Mouse (Mus musculus) heart, embryonic 15.5 days (tissue): ENCODE measurements at regions not wholly inside any gene's neighbourhood (a gene's known extent, or its start where the extent isn't known, plus 50 kb on each side); places are given as distances from the start of the nearest gene placed in this dataset.

Experiments
- ATAC-seq: fragments of 200-750 bp; cut with Nextera tagmentation; replicated peaks from 2 replicates; pipeline ENCODE4 v1.8.0; 2017; ENCODE audit warnings: low read depth, moderate TSS enrichment; ENCODE audit not compliant: insufficient number of reproducible peaks, insufficient read depth, low FRiP score
- H3K27ac ChIP-seq: fragments of 300-500 bp; sonication (generic); 2 replicates; pipeline ENCODE4 v1.5.1; 2015; ENCODE audit warnings: mild to moderate bottlenecking, inconsistent platforms
- H3K27me3 ChIP-seq: fragments of 300-500 bp; sonication (generic); 2 replicates; pipeline ENCODE4 v1.6.1; 2015; ENCODE audit warnings: inconsistent platforms
- H3K36me3 ChIP-seq: fragments of 300-500 bp; sonication (generic); 2 replicates; pipeline ENCODE4 v1.6.1; 2015; ENCODE audit warnings: mild to moderate bottlenecking, inconsistent platforms
- H3K4me1 ChIP-seq: fragments of 300-500 bp; sonication (generic); replicated peaks from 2 replicates; pipeline ENCODE4 v1.6.1; 2015; ENCODE audit warnings: inconsistent platforms
- H3K4me2 ChIP-seq: fragments of 300-500 bp; sonication (generic); 2 replicates; pipeline ENCODE4 v1.6.1; 2015; ENCODE audit warnings: inconsistent platforms, mild to moderate bottlenecking, moderate library complexity
- H3K4me3 ChIP-seq: fragments of 300-500 bp; sonication (generic); 2 replicates; pipeline ENCODE4 v1.5.1; 2015; ENCODE audit warnings: mild to moderate bottlenecking, inconsistent platforms
- H3K9ac ChIP-seq: fragments of 300-500 bp; sonication (generic); 2 replicates; pipeline ENCODE4 v1.6.1; 2015; ENCODE audit warnings: mild to moderate bottlenecking, inconsistent platforms
- H3K9me3 ChIP-seq: fragments of 300-500 bp; sonication (generic); replicated peaks from 2 replicates; pipeline ENCODE4 v1.6.1; 2016; ENCODE audit warnings: inconsistent platforms
- WGBS: fragments of 180-500 bp; shearing (Covaris S2); methylation state at CpG from one replicate; pipeline ENCODE4 v1.1.7; 2015; ENCODE audit warnings: mixed read lengths; 5-methylcytosine and 5-hydroxymethylcytosine counted together

GRCm38 (mm10) chr5:118880546-118880945, 320.1 kb downstream of the Med13l start:
- Histone ChIP-seq H3K4me2 (no peak overlapping the region), H3K9me3 (no peaks in the 10 kb centered on the region), H3K27ac (no peak overlapping the region), H3K36me3 (no peaks in the 10 kb centered on the region), H3K27me3 (peaks cover 35% of the 10 kb centered on the region), H3K4me3 (no peak overlapping the region), H3K9ac (no peak overlapping the region), H3K4me1 (peaks cover 6% of the 10 kb centered on the region; the same call in 1 of the 2 replicates)
- no peak for ATAC-seq
- WGBS = 63% methylated on average over 9 of the region's 9 CpGs

DNA sequence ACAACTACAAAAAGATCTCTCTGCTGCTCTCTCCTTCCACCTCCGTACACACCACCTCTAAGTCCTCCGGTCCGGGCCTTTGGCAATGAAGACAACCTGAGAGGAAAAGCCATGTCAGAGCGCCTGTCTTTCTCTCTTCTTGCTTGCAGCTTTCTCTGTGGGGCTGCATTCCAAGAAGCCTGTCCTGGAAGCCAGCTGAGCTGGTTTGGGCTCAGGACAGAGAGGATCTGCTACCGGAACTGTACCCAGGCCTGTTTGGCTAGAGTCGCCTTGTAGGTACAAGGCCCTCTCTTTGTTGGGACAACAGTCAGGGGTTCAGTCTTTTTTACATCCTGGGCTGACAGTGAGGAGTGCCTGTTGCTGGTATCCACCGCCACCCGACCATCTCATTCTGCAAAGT, 321.4 kb downstream of the Med13l start:
- Histone ChIP-seq H3K4me2 (no peak overlapping the region), H3K36me3 (no peaks in the 10 kb centered on the region), H3K4me3 (no peak overlapping the region), H3K27ac (no peak overlapping the region), H3K9me3 (no peaks in the 10 kb centered on the region), H3K9ac (no peak overlapping the region), H3K27me3 (peaks cover 31% of the 10 kb centered on the region), H3K4me1 (peaks cover 5% of the 10 kb centered on the region; the same call in 1 of the 2 replicates)
- 91% methylated on average over 8 of the region's 8 CpGs for WGBS
- ATAC-seq = no peak

DNA sequence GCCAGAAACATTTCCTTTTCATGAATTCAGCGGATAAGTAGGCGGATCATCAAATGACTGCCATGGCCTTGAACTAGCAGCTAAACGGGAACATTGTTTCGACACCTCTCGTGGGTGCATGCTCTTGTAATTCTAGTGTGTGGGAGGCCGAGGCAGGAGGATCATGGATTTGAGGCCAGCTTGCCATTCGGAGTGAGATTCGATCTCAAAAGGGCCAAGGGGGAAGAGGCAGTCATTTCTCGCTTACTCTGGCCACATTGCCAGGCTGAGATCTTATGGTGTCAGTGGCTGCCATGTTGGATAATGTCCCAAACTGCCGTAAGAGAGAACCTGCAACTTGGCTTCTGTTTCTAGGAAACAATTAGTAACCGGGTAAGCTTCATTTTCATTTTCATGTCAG, 327.7 kb downstream of the Med13l start:
- no peak overlapping the region for H3K27ac ChIP-seq
- no peaks in the 10 kb centered on the region for H3K36me3 ChIP-seq
- no peak overlapping the region for H3K9ac ChIP-seq
- H3K4me2 ChIP-seq = no peak overlapping the region
- no peak for ATAC-seq
- no peaks in the 10 kb centered on the region for H3K9me3 ChIP-seq
- H3K27me3 ChIP-seq = no peaks in the 10 kb centered on the region
- no peak overlapping the region for H3K4me3 ChIP-seq
- H3K4me1 ChIP-seq = no peaks in the 10 kb centered on the region
- WGBS = 83% methylated on average over 11 of the region's 11 CpGs

DNA sequence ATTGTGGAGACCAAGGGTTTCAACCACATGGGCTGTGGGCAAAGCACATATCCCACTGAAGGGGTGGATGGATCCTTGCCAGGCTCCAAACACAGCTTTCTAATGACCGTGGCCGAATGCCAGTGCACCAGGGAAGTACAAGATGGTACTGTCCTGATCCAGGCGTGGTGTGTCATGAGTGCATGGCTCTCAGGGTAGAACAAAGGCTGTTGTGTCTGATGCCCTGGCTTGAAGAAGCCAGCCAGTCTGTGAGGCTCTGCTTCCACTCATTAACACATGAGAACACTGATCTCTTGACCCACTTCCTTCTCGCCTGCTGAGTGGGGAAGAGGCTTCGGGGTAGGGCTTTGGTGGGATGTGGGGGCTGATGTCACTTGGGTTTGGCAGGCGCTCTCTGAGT, 330.7 kb downstream of the Med13l start:
- no peak for ATAC-seq
- Histone ChIP-seq H3K9ac (no peak overlapping the region), H3K4me3 (no peak overlapping the region), H3K4me1 (no peaks in the 10 kb centered on the region), H3K36me3 (no peaks in the 10 kb centered on the region), H3K4me2 (no peak overlapping the region), H3K9me3 (no peaks in the 10 kb centered on the region), H3K27me3 (no peaks in the 10 kb centered on the region; the same call in 1 of the 2 replicates), H3K27ac (no peak overlapping the region)
- 59% methylated on average over 6 of the region's 6 CpGs for WGBS

DNA sequence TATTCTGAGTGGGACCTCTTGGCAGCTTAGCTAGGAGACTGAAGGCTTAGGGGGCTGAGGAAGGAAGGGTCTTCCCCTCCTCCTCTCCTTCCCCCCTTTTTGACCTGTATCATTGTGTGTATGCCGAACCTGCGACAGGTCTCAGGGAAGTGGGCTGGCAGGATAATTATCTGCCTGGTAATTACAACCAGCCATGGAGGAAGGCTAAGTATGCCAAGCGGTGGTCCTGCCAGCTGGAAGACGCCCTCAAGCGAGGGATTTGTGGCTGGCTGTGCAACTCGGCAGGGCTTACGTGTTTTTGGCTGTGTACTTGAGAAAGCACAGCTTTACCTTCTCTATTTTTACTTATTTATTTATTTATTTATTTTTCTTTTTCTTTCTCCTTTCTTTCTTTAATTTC, 347.7 kb downstream of the Med13l start:
- H3K4me2 ChIP-seq = no peak overlapping the region
- H3K27ac ChIP-seq = no peak overlapping the region
- ATAC-seq = no peak
- peaks cover 4% of the 10 kb centered on the region; the same call in 1 of the 2 replicates for H3K4me1 ChIP-seq
- no peak overlapping the region for H3K4me3 ChIP-seq
- no peaks in the 10 kb centered on the region for H3K36me3 ChIP-seq
- 71% methylated on average over 7 of the region's 7 CpGs for WGBS
- H3K27me3 ChIP-seq = 0 out of 2 replicates have a peak, but pooled peaks cover 3% of the 10 kb centered on the region
- 0 out of 2 replicates have a peak, but pooled peaks cover 4% of the 10 kb centered on the region for H3K9me3 ChIP-seq
- H3K9ac ChIP-seq = no peak overlapping the region

DNA sequence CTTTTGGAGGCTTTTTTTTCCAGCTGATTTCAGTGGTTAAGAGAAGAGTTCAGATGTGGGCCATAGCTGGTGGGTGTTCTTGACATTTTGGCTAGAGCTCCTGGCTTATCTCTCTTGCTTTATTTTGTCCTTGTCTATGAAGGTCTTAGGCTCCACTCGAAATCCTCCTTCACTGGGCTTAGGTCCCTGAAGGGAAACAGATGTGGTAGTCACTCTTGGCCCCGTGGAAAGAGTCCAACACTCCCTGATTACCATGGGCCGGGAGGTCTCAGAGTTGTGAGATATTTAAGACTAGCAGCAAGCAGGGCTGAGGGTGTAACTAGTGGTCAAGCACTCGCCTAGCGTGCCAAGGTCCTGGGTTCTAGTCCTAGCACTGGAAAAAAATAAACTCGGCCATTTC, 349.3 kb downstream of the Med13l start:
- Histone ChIP-seq H3K4me2 (no peak overlapping the region), H3K27ac (no peak overlapping the region), H3K4me3 (no peak overlapping the region), H3K9ac (no peak overlapping the region), H3K4me1 (peaks cover 4% of the 10 kb centered on the region; the same call in 1 of the 2 replicates), H3K27me3 (0 out of 2 replicates have a peak, but pooled peaks cover 3% of the 10 kb centered on the region), H3K9me3 (no peaks in the 10 kb centered on the region), H3K36me3 (no peaks in the 10 kb centered on the region)
- WGBS = 53% methylated on average over 6 of the region's 6 CpGs
- no peak for ATAC-seq

- Histone ChIP-seq H3K27ac (no peak overlapping the region), H3K9ac (no peak overlapping the region), H3K9me3 (no peaks in the 10 kb centered on the region), H3K4me3 (no peak overlapping the region), H3K27me3 (0 out of 2 replicates have a peak, but pooled peaks cover 3% of the 10 kb centered on the region), H3K4me1 (peaks cover 4% of the 10 kb centered on the region; the same call in 1 of the 2 replicates), H3K36me3 (no peaks in the 10 kb centered on the region), H3K4me2 (no peak overlapping the region)
- WGBS = 67% methylated on average over 6 of the region's 6 CpGs
- no peak for ATAC-seq
Measured at GRCm38 (mm10) chr5:118914191-118914750, 353.8 kb downstream of the Med13l start.

GRCm38 (mm10) chr5:118923357-118923756, 362.9 kb downstream of the Med13l start:
- H3K36me3 ChIP-seq = no peaks in the 10 kb centered on the region
- H3K4me1 ChIP-seq = no peaks in the 10 kb centered on the region
- WGBS = 82% methylated on average over 7 of the region's 7 CpGs
- peaks cover 10% of the 10 kb centered on the region; the same call in 1 of the 2 replicates for H3K27me3 ChIP-seq
- no peak overlapping the region for H3K4me2 ChIP-seq
- H3K9ac ChIP-seq = no peak overlapping the region
- no peak for ATAC-seq
- H3K4me3 ChIP-seq = no peak overlapping the region
- H3K27ac ChIP-seq = no peak overlapping the region
- no peaks in the 10 kb centered on the region for H3K9me3 ChIP-seq

GRCm38 (mm10) chr5:118929037-118929436, 368.6 kb downstream of the Med13l start:
- ATAC-seq = no peak
- H3K27me3 ChIP-seq = peaks cover 30% of the 10 kb centered on the region
- H3K4me2 ChIP-seq = no peak overlapping the region
- no peaks in the 10 kb centered on the region for H3K9me3 ChIP-seq
- no peak overlapping the region for H3K9ac ChIP-seq
- H3K27ac ChIP-seq = no peak overlapping the region
- H3K36me3 ChIP-seq = no peaks in the 10 kb centered on the region
- peaks cover 5% of the 10 kb centered on the region for H3K4me1 ChIP-seq
- no peak overlapping the region for H3K4me3 ChIP-seq
- 95% methylated on average over 4 of the region's 4 CpGs for WGBS

DNA sequence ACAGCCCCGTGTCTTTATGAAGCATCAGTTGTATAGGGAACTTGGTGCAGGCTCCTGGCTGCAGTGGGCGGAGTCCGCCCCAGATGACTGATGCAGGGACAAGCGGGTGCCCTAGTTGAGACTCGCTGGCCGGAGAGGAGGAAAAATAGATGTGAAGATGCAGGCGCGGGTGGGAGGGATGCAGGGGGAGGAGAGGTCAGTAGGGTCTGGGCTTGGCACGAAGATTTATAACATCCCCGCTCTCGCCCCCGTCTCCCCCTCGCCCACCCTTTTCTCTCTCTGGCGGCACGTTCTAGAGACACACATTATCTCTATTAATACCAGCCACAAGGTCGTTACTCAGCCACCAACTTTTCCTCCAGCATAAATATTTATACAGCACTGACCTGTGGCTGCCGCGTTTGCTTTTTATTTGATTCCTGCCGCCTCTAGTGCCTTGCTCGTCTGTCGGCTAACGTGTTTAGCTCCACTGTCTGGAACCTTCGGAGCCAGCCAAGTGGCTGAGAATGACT, 369.6 kb downstream of the Med13l start:
- peak overlapping the region; percentile 24 for H3K4me3 ChIP-seq
- H3K27me3 ChIP-seq = peaks cover 30% of the 10 kb centered on the region
- no peaks in the 10 kb centered on the region for H3K9me3 ChIP-seq
- 8% methylated on average over 22 of the region's 23 CpGs for WGBS
- peak overlapping the region; percentile 55 for H3K4me2 ChIP-seq
- no peak overlapping the region for H3K27ac ChIP-seq
- peaks cover 5% of the 10 kb centered on the region for H3K4me1 ChIP-seq
- no peaks in the 10 kb centered on the region for H3K36me3 ChIP-seq
- ATAC-seq = no peak
- H3K9ac ChIP-seq = no peak overlapping the region

DNA sequence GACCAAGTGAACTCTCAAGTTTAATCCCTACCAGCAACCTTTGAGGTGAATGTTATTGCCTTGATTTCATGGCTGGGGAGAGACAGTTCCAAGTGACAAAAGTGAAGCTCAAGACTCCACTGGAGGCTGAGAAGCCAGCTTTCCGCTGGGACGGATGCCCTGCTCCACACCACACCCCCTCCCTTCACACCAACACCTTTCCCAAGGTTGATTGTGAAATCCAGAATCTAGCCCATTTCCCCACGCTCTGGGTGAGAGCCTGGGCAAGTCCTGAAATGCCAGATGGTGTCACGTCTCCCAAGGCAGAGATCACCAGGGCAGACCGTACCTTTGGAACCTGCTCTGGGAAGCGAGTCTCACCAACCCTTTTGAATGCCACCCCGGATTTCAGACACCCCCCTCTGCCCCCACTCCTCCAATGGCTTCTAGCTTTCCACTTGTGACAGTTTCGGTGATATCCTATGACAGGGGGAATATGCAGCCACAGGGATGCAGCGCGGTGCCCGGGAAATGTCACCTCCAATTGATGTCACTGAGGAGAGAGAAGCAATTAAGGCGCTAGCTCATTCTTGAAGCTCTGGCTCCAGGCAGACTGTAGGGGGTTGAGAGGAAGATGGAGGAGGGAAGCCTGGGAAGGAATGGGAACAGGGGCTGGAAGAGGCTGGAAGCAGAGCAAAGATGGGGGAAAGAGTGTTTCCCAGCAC, 379.0 kb downstream of the Med13l start:
- no peaks in the 10 kb centered on the region for H3K9me3 ChIP-seq
- no peak overlapping the region for H3K4me2 ChIP-seq
- H3K4me3 ChIP-seq = no peak overlapping the region
- 81% methylated on average over 12 of the region's 12 CpGs for WGBS
- ATAC-seq = no peak
- no peaks in the 10 kb centered on the region for H3K36me3 ChIP-seq
- no peaks in the 10 kb centered on the region for H3K4me1 ChIP-seq
- H3K9ac ChIP-seq = no peak overlapping the region
- H3K27me3 ChIP-seq = peaks cover 27% of the 10 kb centered on the region
- no peak overlapping the region for H3K27ac ChIP-seq
